Mouse (Mus musculus) ES-E14 (cell line): ENCODE data around the gene Aida.

Experiments used
- MAFK ChIP-seq: IDR thresholded peaks from 2 replicates; pipeline ENCODE4 v1.6.1; 2014; ENCODE audit warnings: mild to moderate bottlenecking, low read depth, low read length, inconsistent platforms; ENCODE audit not compliant: insufficient read depth
- ZC3H11A ChIP-seq: IDR thresholded peaks from 2 replicates; pipeline ENCODE4 v1.6.1; 2012; ENCODE audit warnings: low read depth, mild to moderate bottlenecking, inconsistent platforms, low read length, borderline replicate concordance
- ZNF384 ChIP-seq: IDR thresholded peaks from 2 replicates; pipeline ENCODE4 v1.6.1; 2012; ENCODE audit warnings: low read depth, low read length, inconsistent platforms

GRCm38 (mm10) chr1:183299161-183299560, 2.8 kb downstream of the Aida start:
- TF ChIP-seq MAFK (no peak), ZC3H11A (no peak), ZNF384 (no peak)
